Mouse (Mus musculus) splenic B cell, adult 2 months (primary cell): ENCODE results near the gene Stk38l.

Source experiments
- DNase-seq: peaks from one replicate; pipeline ENCODE4 v3.0.0-alpha.2; 2011; ENCODE audit warnings: low read depth, low spot score
- H3K27me3 ChIP-seq: 2 replicates; pipeline ENCODE4 v1.6.1; 2012; ENCODE audit warnings: mild to moderate bottlenecking, low read length, moderate library complexity, mixed read lengths; ENCODE audit not compliant: control insufficient read depth, poor library complexity, insufficient read depth, severe bottlenecking
- H3K36me3 ChIP-seq: 2 replicates; pipeline ENCODE4 v1.6.1; 2012; ENCODE audit warnings: mild to moderate bottlenecking, low read length, moderate library complexity, mixed read lengths; ENCODE audit not compliant: control insufficient read depth, poor library complexity, insufficient read depth, severe bottlenecking

The Stk38l gene

GRCm38 (mm10) chr6:146751671-146752070 lies 26.9 kb downstream of the Stk38l start:
- no peaks in the 10 kb centered on the region for H3K27me3 ChIP-seq
- DNase-seq, result no peak
- no peaks in the 10 kb centered on the region for H3K36me3 ChIP-seq

- H3K27me3 ChIP-seq, result no peaks in the 10 kb centered on the region
- no peak for DNase-seq
- H3K36me3 ChIP-seq, result no peaks in the 10 kb centered on the region
Measured at GRCm38 (mm10) chr6:146752178-146752577, 27.4 kb downstream of the Stk38l start.

GRCm38 (mm10) chr6:146752612-146753011 lies 27.8 kb downstream of the Stk38l start:
- no peak for DNase-seq
- Histone ChIP-seq H3K36me3 (no peaks in the 10 kb centered on the region), H3K27me3 (no peaks in the 10 kb centered on the region)

GRCm38 (mm10) chr6:146753560-146754160 lies 28.9 kb downstream of the Stk38l start:
- DNase-seq, result no peak
- H3K27me3 ChIP-seq, result no peaks in the 10 kb centered on the region
- H3K36me3 ChIP-seq, result no peaks in the 10 kb centered on the region

- Histone ChIP-seq H3K36me3 (no peaks in the 10 kb centered on the region), H3K27me3 (no peaks in the 10 kb centered on the region)
- no peak for DNase-seq
Measured at GRCm38 (mm10) chr6:146755136-146755535, 30.3 kb downstream of the Stk38l start.

GRCm38 (mm10) chr6:146755679-146756078 lies 30.9 kb downstream of the Stk38l start:
- DNase-seq, result no peak
- H3K27me3 ChIP-seq, result no peaks in the 10 kb centered on the region

GRCm38 (mm10) chr6:146759027-146759426 lies 34.2 kb downstream of the Stk38l start:
- H3K36me3 ChIP-seq, result no peaks in the 10 kb centered on the region
- peak; percentile 13 for DNase-seq
- no peaks in the 10 kb centered on the region for H3K27me3 ChIP-seq

More at GRCm38 (mm10) chr6:146755679-146756078, 30.9 kb downstream of the Stk38l start:
- no peaks in the 10 kb centered on the region for H3K36me3 ChIP-seq

GRCm38 (mm10) chr6:146760022-146760421 lies 35.2 kb downstream of the Stk38l start:
- no peaks in the 10 kb centered on the region for H3K27me3 ChIP-seq
- no peak for DNase-seq
- H3K36me3 ChIP-seq, result no peaks in the 10 kb centered on the region

GRCm38 (mm10) chr6:146760736-146761135 lies 35.9 kb downstream of the Stk38l start:
- no peaks in the 10 kb centered on the region for H3K36me3 ChIP-seq
- no peaks in the 10 kb centered on the region for H3K27me3 ChIP-seq
- DNase-seq, result no peak

GRCm38 (mm10) chr6:146762264-146762898 lies 37.6 kb downstream of the Stk38l start:
- Histone ChIP-seq H3K36me3 (no peaks in the 10 kb centered on the region), H3K27me3 (no peaks in the 10 kb centered on the region)
- peak; percentile 45 for DNase-seq

GRCm38 (mm10) chr6:146764593-146764992 lies 39.8 kb downstream of the Stk38l start:
- H3K27me3 ChIP-seq, result no peaks in the 10 kb centered on the region
- no peak for DNase-seq
- no peaks in the 10 kb centered on the region for H3K36me3 ChIP-seq

GRCm38 (mm10) chr6:146765270-146765669 lies 40.5 kb downstream of the Stk38l start:
- Histone ChIP-seq H3K27me3 (no peaks in the 10 kb centered on the region), H3K36me3 (no peaks in the 10 kb centered on the region)
- no peak for DNase-seq

GRCm38 (mm10) chr6:146768813-146769404 lies 44.1 kb downstream of the Stk38l start:
- H3K27me3 ChIP-seq, result no peaks in the 10 kb centered on the region
- DNase-seq, result no peak

GRCm38 (mm10) chr6:146770005-146770745 lies 45.4 kb downstream of the Stk38l start:
- H3K36me3 ChIP-seq, result 0 out of 2 replicates have a peak, but pooled peaks cover 5% of the 10 kb centered on the region
- DNase-seq, result no peak
- no peaks in the 10 kb centered on the region for H3K27me3 ChIP-seq

More at GRCm38 (mm10) chr6:146768813-146769404, 44.1 kb downstream of the Stk38l start:
- 0 out of 2 replicates have a peak, but pooled peaks cover 5% of the 10 kb centered on the region for H3K36me3 ChIP-seq

- Histone ChIP-seq H3K36me3 (0 out of 2 replicates have a peak, but pooled peaks cover 5% of the 10 kb centered on the region), H3K27me3 (no peaks in the 10 kb centered on the region)
- DNase-seq, result no peak
Measured at GRCm38 (mm10) chr6:146770808-146771207, 46.0 kb downstream of the Stk38l start.
